Mouse (Mus musculus): ENCODE measurements around the gene Camkmt.

DNA sequence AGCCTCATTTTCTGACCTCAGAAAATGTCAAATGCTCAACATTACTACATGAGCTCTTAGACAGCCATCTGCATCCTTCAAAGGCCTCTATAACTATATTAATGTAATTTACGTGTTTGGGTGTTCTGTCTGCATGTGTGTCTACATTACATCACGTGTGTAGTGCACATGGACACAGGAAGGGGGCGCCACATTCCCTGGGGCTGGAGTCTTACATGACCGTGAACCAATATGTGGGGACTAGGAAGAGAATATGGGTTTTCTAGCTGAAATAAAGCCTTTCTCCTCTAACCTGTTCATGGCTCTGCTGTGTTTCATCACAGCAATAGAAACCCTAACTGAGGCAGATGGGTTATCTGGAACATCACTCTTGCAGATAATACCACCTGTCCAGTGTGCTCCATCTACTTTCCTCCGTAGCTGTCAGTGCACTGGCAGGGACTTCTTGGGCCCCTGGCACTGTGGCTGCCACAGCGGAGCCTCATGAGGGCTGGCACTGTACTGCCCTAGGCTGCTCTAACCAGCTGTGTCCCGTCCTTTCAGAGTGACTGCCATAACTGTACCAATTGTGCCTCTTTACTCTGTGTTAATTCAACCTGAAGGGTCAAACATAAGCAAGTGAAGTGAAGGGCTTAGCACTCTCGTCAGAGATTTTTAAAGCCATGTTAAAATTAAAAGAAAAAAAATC is 19.1 kb upstream of the Camkmt start:
- no peak for TF ChIP-seq CTCF (IDR thresholded peaks at IDR 0.05; ENCODE audit: borderline replicate concordance, control insufficient read depth, extremely low read depth, insufficient read depth, low read length, poor library complexity)
- no peak for TF ChIP-seq POLR2A (IDR thresholded peaks at IDR 0.05; ENCODE audit: control insufficient read depth, extremely low read depth, insufficient read depth, low read length, poor library complexity)

Data from thymus, adult 2 months (tissue).